Mouse (Mus musculus): ENCODE results near the gene Wdr20rt.
"Not testable (repeated sequence)": the region's sequence is repeated elsewhere in the genome, so short reads cannot be mapped to it uniquely, and the experiment has no call there.

Gene Wdr20rt

GRCm38 (mm10) chr12:65225467-65225945 is at the start of gene Wdr20rt:
TSS of gene Wdr20rt (plus strand) at chr12:65225517.
- in situ Hi-C loops (cut with MseI, MboI), result no loop called here

- in situ Hi-C loops (cut with MseI, MboI), result no loop called here
Measured at GRCm38 (mm10) chr12:65187365-65187764, 38.0 kb upstream of the Wdr20rt start.

GRCm38 (mm10) chr12:65189213-65189612 is 36.1 kb upstream of the Wdr20rt start:
- in situ Hi-C loops (cut with MseI, MboI), result no loop called here

- in situ Hi-C loops (cut with MseI, MboI), result no loop called here
Measured at GRCm38 (mm10) chr12:65194003-65194530, 31.2 kb upstream of the Wdr20rt start.

- in situ Hi-C loops (cut with MseI, MboI), result no loop called here
Measured at GRCm38 (mm10) chr12:65201812-65202211, 23.5 kb upstream of the Wdr20rt start.

- in situ Hi-C loops (cut with MseI, MboI), result no loop called here
Measured at GRCm38 (mm10) chr12:65206431-65206830, 18.9 kb upstream of the Wdr20rt start.

- in situ Hi-C loops (cut with MseI, MboI), result no loop called here
Measured at GRCm38 (mm10) chr12:65216404-65216840, 8.9 kb upstream of the Wdr20rt start.

- in situ Hi-C loops (cut with MseI, MboI), result no loop called here
Measured at GRCm38 (mm10) chr12:65228628-65229027, 3.3 kb downstream of the Wdr20rt start.

GRCm38 (mm10) chr12:65229041-65229440 is 3.7 kb downstream of the Wdr20rt start:
- in situ Hi-C loops (cut with MseI, MboI), result no loop called here

- in situ Hi-C loops (cut with MseI, MboI), result not testable (repeated sequence)
Measured at GRCm38 (mm10) chr12:65232801-65233200, 7.5 kb downstream of the Wdr20rt start.

GRCm38 (mm10) chr12:65250116-65250738 is 24.9 kb downstream of the Wdr20rt start:
- in situ Hi-C loops (cut with MseI, MboI), result no loop called here

GRCm38 (mm10) chr12:65256887-65257286 is 31.6 kb downstream of the Wdr20rt start:
- in situ Hi-C loops (cut with MseI, MboI), result no loop called here

GRCm38 (mm10) chr12:65258212-65259138 is 33.2 kb downstream of the Wdr20rt start:
- in situ Hi-C loops (cut with MseI, MboI), result no loop called here

- in situ Hi-C loops (cut with MseI, MboI), result no loop called here
Measured at GRCm38 (mm10) chr12:65259139-65260111, 34.1 kb downstream of the Wdr20rt start.

- in situ Hi-C loops (cut with MseI, MboI), result no loop called here
Measured at GRCm38 (mm10) chr12:65268311-65268984, 43.1 kb downstream of the Wdr20rt start.

GRCm38 (mm10) chr12:65269406-65269805 is 44.1 kb downstream of the Wdr20rt start:
- in situ Hi-C loops (cut with MseI, MboI), result no loop called here

- in situ Hi-C loops (cut with MseI, MboI), result no loop called here
Measured at GRCm38 (mm10) chr12:65273807-65274206, 48.5 kb downstream of the Wdr20rt start.
